Mouse (Mus musculus): Measurements from ENCODE around the gene Bmi1. TPM values are rescaled to one million over a fixed set of nuclear protein-coding genes. Genes with fewer than 3 reads are reported as not detected.
A peak's percentile ranks its signal among the peaks of the same experiment; 100 is the strongest.

The Bmi1 gene
- total RNA-seq, 2 experiments from 2014 or later, result 39.5 to 40.1 TPM

GRCm38 (mm10) chr2:18688708-18689063, 11.9 kb downstream of the Bmi1 start:
- intact Hi-C loops (cut with DNase I), result loop anchor here (1.0 kb wide), 1 partner anchor 296 kb away; the partner anchor contains the start of gene Dnajc1
- Histone ChIP-seq H3K4me3 (peak overlapping the region; percentile 58), H3K27ac (no peak overlapping the region)
- DNase-seq (ENCODE audit: extremely low spot score in 1 of 2, low spot score in 2 of 2), result peak; percentile 43 to 51
- no peak for TF ChIP-seq CTCF (IDR thresholded peaks at IDR 0.05)

DNA sequence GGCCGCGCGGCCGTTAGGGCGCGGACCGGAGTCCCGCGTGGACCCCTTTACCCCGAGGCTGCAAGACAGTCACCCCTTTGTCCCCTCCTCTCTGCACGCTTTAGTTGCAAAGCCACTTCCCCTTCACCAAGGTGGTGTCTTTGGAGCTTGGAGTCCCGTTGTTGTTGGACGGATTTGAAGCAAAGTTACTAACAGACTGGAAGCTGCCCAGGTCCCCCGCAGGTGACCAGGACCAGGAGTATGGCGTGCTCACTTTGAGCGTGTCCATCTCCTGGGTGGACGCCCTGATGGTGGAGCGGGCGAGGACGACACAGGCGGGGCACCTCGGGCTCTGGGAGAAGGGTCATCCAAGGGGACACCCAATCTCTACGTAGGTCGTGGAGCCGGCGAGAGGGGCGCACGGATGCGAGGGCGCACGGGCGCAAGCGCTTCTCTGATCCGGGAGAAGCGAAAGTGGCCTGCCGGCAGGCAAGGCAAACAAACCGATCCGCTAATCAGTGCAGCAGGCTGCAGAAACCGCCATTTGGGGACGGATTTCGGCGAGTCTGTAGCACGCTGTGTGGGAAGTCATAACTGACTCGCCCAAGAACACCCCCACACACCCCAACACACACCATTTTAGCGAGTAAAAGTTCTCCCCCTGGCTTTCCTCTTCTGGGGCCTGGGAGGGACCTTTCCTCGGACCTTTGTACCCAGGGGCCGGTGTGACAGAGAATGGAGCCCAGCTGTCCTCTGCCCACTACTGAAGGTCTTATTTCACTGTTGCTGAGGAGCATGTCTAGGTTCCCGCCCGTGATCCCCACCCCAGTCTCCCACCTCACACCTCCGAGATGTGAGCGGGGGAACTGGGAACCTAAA, 12.5 kb downstream of the Bmi1 start:
- Histone ChIP-seq H3K4me3 (peak overlapping the region; percentile 58), H3K27ac (peak overlapping the region; percentile 81)
- TF ChIP-seq CTCF (IDR thresholded peaks at IDR 0.05), result no peak
- peak; percentile 33 to 38 for DNase-seq (ENCODE audit: extremely low spot score in 1 of 2, low spot score in 2 of 2)
- intact Hi-C loops (cut with DNase I), result loop anchor here (1.0 kb wide), 1 partner anchor 297 kb away; the partner anchor contains the start of gene Dnajc1

GRCm38 (mm10) chr2:18690055-18690691, 13.4 kb downstream of the Bmi1 start:
- intact Hi-C loops (cut with DNase I), result loop anchor here (2.0 to 10.0 kb wide), 6 partner anchors 13 to 755 kb away; partner anchors contain the start of genes 4930426L09Rik, Bmi1, Pip4k2a and Ptf1a
- peak; percentile 65 to 75 for DNase-seq (ENCODE audit: extremely low spot score in 1 of 2, low spot score in 2 of 2)
- peak overlapping the region; percentile 58 for H3K4me3 ChIP-seq
- H3K27ac ChIP-seq, result peak overlapping the region; percentile 81
- no peak for TF ChIP-seq CTCF (IDR thresholded peaks at IDR 0.05)

DNA sequence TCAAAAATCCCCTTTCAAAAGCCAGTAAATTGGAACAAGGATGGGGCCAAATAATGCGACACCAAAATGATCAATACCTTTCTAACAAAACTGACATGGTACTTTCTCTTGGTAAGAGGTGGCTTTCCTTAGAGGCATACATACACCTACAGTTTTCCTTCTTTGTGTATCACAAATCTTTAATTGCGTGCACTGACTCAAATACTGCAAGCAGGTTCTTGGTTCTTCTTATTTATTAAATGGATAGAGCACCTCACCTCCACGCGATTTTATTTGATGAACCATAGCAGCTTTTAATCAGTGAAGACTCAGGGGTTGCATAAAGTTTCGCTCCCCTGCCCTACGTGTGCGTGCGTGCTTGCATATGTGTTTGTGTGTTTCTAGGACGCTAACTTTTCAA, 13.9 kb downstream of the Bmi1 start:
- no peak for TF ChIP-seq CTCF (IDR thresholded peaks at IDR 0.05)
- peak overlapping the region; percentile 81 for H3K27ac ChIP-seq
- no peak for DNase-seq (ENCODE audit: extremely low spot score in 1 of 2, low spot score in 2 of 2)
- no peak overlapping the region for H3K4me3 ChIP-seq
- intact Hi-C loops (cut with DNase I), result loop anchor here (2.0 to 10.0 kb wide), 6 partner anchors 14 to 754 kb away; partner anchors contain the start of genes 4930426L09Rik, Bmi1, Pip4k2a and Ptf1a

DNA sequence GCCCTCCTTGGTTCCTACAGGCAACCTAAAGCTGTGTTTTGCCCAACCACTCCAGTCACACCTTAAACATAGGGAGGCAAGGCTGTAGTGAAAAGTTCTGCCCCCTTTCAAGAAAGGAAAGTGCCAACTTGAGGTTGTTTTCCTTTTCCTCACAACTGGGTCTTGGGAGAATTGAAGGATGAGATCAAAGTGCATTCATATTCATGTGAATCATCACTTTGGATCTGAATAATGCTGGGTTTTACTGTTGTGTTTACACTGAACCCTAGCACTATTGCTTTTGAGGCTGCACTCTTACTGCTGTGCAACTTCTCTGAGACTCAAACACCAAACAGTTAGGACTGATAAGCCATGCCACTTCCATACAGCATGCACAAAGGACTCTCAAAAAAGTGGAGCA, 15.2 kb downstream of the Bmi1 start:
- no peak for DNase-seq (ENCODE audit: extremely low spot score in 1 of 2, low spot score in 2 of 2)
- TF ChIP-seq CTCF (IDR thresholded peaks at IDR 0.05), result no peak
- intact Hi-C loops (cut with DNase I), result loop anchor here (2.0 to 10.0 kb wide), 6 partner anchors 75 to 753 kb away; partner anchors contain the start of genes 4930426L09Rik, Pip4k2a, Ptf1a and Skida1
- no peak overlapping the region for H3K4me3 ChIP-seq
- H3K27ac ChIP-seq, result no peak overlapping the region

DNA sequence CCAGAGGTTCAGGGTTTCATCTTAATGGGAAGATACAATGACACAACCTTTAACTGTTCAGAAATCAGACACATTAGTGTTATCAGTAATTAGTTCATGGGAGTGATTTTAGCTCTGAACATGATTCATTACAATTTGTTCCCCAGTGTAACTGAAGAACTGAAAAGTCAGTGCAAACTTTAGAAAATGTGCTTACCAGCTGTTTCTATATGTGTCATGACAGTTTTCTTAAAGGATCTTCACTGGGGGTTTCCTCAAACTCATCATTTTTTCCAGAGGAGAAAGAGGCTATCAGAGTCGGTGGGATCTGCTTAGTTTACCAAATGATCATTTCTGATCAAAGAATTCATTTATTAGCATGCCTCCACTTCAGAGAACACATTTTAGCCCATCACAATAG, 15.7 kb downstream of the Bmi1 start:
- no peak for TF ChIP-seq CTCF (IDR thresholded peaks at IDR 0.05)
- no peak overlapping the region for H3K27ac ChIP-seq
- DNase-seq (ENCODE audit: extremely low spot score in 1 of 2, low spot score in 2 of 2), result no peak
- no peak overlapping the region for H3K4me3 ChIP-seq
- intact Hi-C loops (cut with DNase I), result loop anchor here (2.0 to 10.0 kb wide), 6 partner anchors 74 to 752 kb away; partner anchors contain the start of genes 4930426L09Rik, Pip4k2a, Ptf1a and Skida1

DNA sequence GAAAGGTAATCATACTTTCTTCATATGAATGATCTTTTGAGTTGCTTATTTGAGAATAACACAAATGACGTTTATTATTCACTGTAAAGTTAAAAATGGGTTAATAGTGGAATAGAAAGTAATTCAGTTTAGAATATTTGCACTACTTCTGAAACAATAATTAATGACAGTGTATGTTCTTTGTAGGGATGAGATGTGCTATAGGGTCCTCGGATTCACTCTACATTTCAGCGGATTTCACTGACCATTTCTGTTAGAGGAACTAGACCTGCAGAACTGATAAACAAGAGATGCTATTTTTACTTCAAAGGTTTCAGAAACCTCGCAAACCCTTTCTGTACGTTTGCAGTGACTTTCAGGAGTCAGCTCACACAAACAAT, 16.7 kb downstream of the Bmi1 start:
- no peak for TF ChIP-seq CTCF (IDR thresholded peaks at IDR 0.05)
- no peak for DNase-seq (ENCODE audit: extremely low spot score in 1 of 2, low spot score in 2 of 2)
- Histone ChIP-seq H3K27ac (peak overlapping the region; percentile 98; the same call in 1 of the 2 replicates), H3K4me3 (peak overlapping the region; percentile 74)
- intact Hi-C loops (cut with DNase I), result loop anchor here (2.0 to 10.0 kb wide), 6 partner anchors 73 to 751 kb away; partner anchors contain the start of genes 4930426L09Rik, Pip4k2a, Ptf1a and Skida1

GRCm38 (mm10) chr2:18693871-18694610, 17.2 kb downstream of the Bmi1 start, which contains the start of gene Spag6:
Gene Spag6 (plus strand): TSS chr2:18694032.
- peak within 1 kb of the TSS; percentile 74 for H3K4me3 ChIP-seq
- peak; percentile 56 to 68 for DNase-seq (ENCODE audit: extremely low spot score in 1 of 2, low spot score in 2 of 2)
- no peak; the same call in 1 of the 2 replicates for TF ChIP-seq CTCF (IDR thresholded peaks at IDR 0.05)
- H3K27ac ChIP-seq, result peak within 1 kb of the TSS; percentile 98
- intact Hi-C loops (cut with DNase I), result loop anchor here (2.0 to 10.0 kb wide), 6 partner anchors 73 to 751 kb away; partner anchors contain the start of genes 4930426L09Rik, Pip4k2a, Ptf1a and Skida1

DNA sequence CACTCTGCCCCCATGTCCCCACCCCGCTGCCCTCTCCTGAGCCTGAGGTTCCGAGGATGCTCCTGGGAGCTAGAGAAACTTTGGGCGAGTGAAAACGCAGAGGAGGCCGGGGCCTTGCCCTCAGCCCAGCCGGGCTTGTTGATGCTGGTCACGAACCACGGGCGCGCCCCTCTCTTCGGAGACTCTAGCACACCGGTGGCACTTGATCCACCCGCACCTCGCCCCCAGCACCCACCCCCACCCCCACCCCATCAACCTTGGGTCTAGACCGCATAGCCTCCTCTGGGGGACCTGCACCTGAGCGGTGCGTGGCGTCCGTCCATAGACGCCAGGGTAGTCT, 17.8 kb downstream of the Bmi1 start:
- H3K27ac ChIP-seq, result peak overlapping the region; percentile 98
- H3K4me3 ChIP-seq, result peak overlapping the region; percentile 74
- no peak for DNase-seq (ENCODE audit: extremely low spot score in 1 of 2, low spot score in 2 of 2)
- no peak for TF ChIP-seq CTCF (IDR thresholded peaks at IDR 0.05)
- intact Hi-C loops (cut with DNase I), result loop anchor here (5.0 to 10.0 kb wide), 5 partner anchors 303 to 750 kb away; partner anchors contain the start of genes 4930426L09Rik, Pip4k2a, Ptf1a and Skida1

GRCm38 (mm10) chr2:18695163-18695562, 18.3 kb downstream of the Bmi1 start:
- no peak overlapping the region for H3K27ac ChIP-seq
- TF ChIP-seq CTCF (IDR thresholded peaks at IDR 0.05), result no peak
- DNase-seq (ENCODE audit: extremely low spot score in 1 of 2, low spot score in 2 of 2), result no peak
- H3K4me3 ChIP-seq, result peak overlapping the region; percentile 74
- intact Hi-C loops (cut with DNase I), result loop anchor here (10.0 kb wide), 1 partner anchor 750 kb away; the partner anchor contains the start of gene Ptf1a

DNA sequence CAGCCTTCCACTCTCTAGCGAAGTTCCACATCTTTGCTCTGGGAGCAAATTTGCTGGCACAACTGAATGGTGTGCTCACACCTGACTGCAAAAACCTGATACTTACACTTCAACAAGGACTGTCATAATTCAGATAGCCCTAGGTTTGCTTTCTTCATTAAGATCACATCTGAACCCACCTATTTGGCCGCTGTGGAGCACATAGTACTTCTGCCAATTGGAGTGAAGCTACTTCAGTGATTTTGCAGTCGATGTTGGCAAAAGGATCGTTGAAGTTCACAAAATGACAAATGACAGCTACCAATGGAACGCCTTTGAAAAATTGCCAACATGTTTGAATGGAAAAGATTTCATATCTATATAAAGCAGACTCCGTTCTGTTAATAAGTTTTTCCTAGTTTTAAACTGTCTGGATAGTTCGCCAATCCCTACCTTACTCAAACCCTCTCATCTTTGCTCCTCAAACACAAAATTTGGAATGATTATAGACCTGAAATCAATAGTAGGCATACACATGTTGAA, 18.9 kb downstream of the Bmi1 start:
- no peak overlapping the region for H3K27ac ChIP-seq
- intact Hi-C loops (cut with DNase I), result loop anchor here (10.0 kb wide), 1 partner anchor 749 kb away; the partner anchor contains the start of gene Ptf1a
- no peak overlapping the region for H3K4me3 ChIP-seq
- DNase-seq (ENCODE audit: extremely low spot score in 1 of 2, low spot score in 2 of 2), result no peak
- TF ChIP-seq CTCF (IDR thresholded peaks at IDR 0.05), result no peak
